Mouse (Mus musculus) small intestine, adult 2 months (tissue): ENCODE results near the gene Ptpro.

ENCODE experiments used
- CTCF ChIP-seq: fragments of 200-500 bp; IDR thresholded peaks from 2 replicates; pipeline ENCODE4 v1.5.1; 2012; ENCODE audit warnings: low read depth, mild to moderate bottlenecking, control low read depth, inconsistent platforms, low read length, moderate library complexity, mixed read lengths; ENCODE audit not compliant: insufficient replicate concordance, insufficient read length; ENCODE audit errors: extremely low read depth
- POLR2A ChIP-seq: fragments of 200-500 bp; IDR thresholded peaks from 2 replicates; pipeline ENCODE4 v1.6.1; 2012; ENCODE audit warnings: low read depth, mild to moderate bottlenecking, control low read depth, inconsistent platforms, low read length, moderate library complexity

DNA sequence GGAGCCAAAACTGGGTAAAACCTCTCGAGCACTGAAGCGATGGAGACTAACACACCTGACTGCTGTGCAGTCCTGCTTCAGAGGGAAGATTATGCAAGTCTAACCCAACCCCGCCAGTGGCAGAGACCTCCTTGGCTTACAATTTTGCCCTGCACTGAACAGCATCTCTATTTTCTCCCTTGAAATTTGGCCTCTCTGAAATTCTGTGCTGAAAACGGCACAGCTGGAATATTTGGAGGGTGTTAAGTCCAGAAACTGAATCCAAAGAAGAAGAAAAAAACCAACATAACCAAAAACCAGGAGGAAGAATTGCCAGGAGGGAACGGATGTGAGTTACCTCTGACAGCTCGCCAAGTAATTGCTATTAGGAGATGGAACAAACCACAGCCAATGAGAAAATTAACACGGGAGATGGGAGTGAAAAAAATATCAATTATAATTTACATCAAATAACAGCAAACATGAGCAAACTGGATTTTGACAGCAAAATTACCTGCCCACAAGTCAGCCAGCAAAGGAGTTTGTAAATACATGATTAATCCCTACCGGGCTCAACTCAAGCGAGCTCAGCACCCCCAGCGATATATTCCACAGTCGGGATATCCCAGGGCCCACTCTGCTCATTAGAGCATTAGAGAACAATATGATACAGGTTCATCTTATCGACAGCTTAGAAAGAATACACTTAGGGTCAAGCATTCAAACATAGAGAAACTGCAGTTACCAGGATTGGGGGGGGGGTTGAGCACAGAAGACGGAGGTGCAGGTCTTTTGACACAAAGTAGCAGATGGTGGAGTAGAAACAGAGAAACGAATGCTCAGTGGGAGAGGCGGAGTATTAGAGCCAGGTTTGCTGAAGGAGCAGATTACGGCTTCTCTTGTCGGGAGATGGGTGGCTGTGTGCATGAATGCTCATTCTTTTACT is 241.4 kb downstream of the Ptpro start:
- no peak for TF ChIP-seq POLR2A
- TF ChIP-seq CTCF, result no peak
